Mouse (Mus musculus) bone marrow, adult 2 months (tissue): Measurements from ENCODE around the gene Rpl23.

Source experiments
- CTCF ChIP-seq: fragments of 200-500 bp; IDR thresholded peaks from 2 replicates; pipeline ENCODE4 v1.5.1; 2011; ENCODE audit warnings: low read length, control low read depth; ENCODE audit not compliant: control insufficient read depth, insufficient read depth
- POLR2A ChIP-seq: fragments of 200-500 bp; IDR thresholded peaks from 2 replicates; pipeline ENCODE4 v1.6.1; 2011; ENCODE audit warnings: low read depth, mild to moderate bottlenecking, control low read depth, low read length, borderline replicate concordance; ENCODE audit not compliant: control insufficient read depth

DNA sequence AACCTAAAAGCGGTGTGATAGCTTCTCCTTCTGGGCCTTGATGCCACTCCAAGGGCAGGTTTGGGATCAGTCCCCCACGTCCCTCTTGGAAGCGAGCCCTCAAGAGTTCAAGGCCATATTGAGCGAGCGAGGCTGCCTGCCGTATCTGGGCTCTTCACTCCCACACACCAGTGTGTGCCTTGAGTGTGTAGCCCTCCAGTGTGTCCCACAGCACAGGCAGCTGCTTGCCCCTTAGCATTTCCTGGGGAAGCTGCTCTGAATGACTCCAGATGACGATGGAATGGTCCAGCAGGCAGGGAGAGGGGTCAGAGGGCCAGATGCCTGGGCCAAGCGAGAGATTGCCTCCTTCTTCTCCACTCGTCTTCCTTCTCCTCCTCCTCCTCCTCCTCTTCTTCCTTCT is 34.7 kb upstream of the Rpl23 start:
- TF ChIP-seq POLR2A (no peak), CTCF (no peak)
